Mouse (Mus musculus) urinary bladder, adult 2 months (tissue): ENCODE results near the gene Nars2. TPM values are rescaled to one million over a fixed set of nuclear protein-coding genes. Genes with fewer than 3 reads are reported as not detected.

Source experiments
- DNase-seq: peaks from one replicate; pipeline ENCODE4 v3.0.0; 2022; ENCODE audit warnings: low spot score
- polyA plus RNA-seq: library from polyadenylated mRNA; depleted of rRNA; stranded (reverse); fragments of >200 nt; gene quantifications from 2 replicates; pipeline ENCODE4 v1.2.3, GENCODE M21; 2012

Gene Nars2
- polyA plus RNA-seq, 1 experiment = 8.2 TPM

GRCm38 (mm10) chr7:96971027-96971996 is 20.0 kb downstream of the Nars2 start:
- DNase-seq = no peak

GRCm38 (mm10) chr7:96972138-96972904 is 21.0 kb downstream of the Nars2 start:
- DNase-seq = no peak

GRCm38 (mm10) chr7:96975914-96976313 is 24.6 kb downstream of the Nars2 start:
- no peak for DNase-seq

GRCm38 (mm10) chr7:96977209-96977608 is 25.9 kb downstream of the Nars2 start:
- DNase-seq = no peak

GRCm38 (mm10) chr7:96981366-96981765 is 30.1 kb downstream of the Nars2 start:
- DNase-seq = no peak

GRCm38 (mm10) chr7:96983660-96984347 is 32.5 kb downstream of the Nars2 start:
- no peak for DNase-seq

- no peak for DNase-seq
Measured at GRCm38 (mm10) chr7:96985798-96986197, 34.5 kb downstream of the Nars2 start.

GRCm38 (mm10) chr7:96986795-96987445 is 35.6 kb downstream of the Nars2 start:
- DNase-seq = no peak

GRCm38 (mm10) chr7:96987676-96988075 is 36.4 kb downstream of the Nars2 start:
- no peak for DNase-seq

- no peak for DNase-seq
Measured at GRCm38 (mm10) chr7:97012956-97013355, 61.7 kb downstream of the Nars2 start.

GRCm38 (mm10) chr7:97018005-97018404 is 66.7 kb downstream of the Nars2 start:
- no peak for DNase-seq

GRCm38 (mm10) chr7:97018418-97018817 is 67.1 kb downstream of the Nars2 start:
- DNase-seq = no peak

GRCm38 (mm10) chr7:97019303-97019702 is 68.0 kb downstream of the Nars2 start:
- DNase-seq = no peak

GRCm38 (mm10) chr7:97026772-97027358 is 75.6 kb downstream of the Nars2 start:
- DNase-seq = no peak

GRCm38 (mm10) chr7:97029151-97029550 is 77.8 kb downstream of the Nars2 start:
- DNase-seq = no peak

GRCm38 (mm10) chr7:97032412-97032811 is 81.1 kb downstream of the Nars2 start:
- no peak for DNase-seq

- DNase-seq = no peak
Measured at GRCm38 (mm10) chr7:97039641-97040040, 88.3 kb downstream of the Nars2 start.

- no peak for DNase-seq
Measured at GRCm38 (mm10) chr7:97041868-97042449, 90.7 kb downstream of the Nars2 start.

- DNase-seq = no peak
Measured at GRCm38 (mm10) chr7:97042981-97043380, 91.7 kb downstream of the Nars2 start.

GRCm38 (mm10) chr7:97060966-97061365 is 109.7 kb downstream of the Nars2 start:
- DNase-seq = no peak

- no peak for DNase-seq
Measured at GRCm38 (mm10) chr7:97071512-97071911, 120.2 kb downstream of the Nars2 start.
